Mouse (Mus musculus): ENCODE results near the gene Ndufa7.

DNA sequence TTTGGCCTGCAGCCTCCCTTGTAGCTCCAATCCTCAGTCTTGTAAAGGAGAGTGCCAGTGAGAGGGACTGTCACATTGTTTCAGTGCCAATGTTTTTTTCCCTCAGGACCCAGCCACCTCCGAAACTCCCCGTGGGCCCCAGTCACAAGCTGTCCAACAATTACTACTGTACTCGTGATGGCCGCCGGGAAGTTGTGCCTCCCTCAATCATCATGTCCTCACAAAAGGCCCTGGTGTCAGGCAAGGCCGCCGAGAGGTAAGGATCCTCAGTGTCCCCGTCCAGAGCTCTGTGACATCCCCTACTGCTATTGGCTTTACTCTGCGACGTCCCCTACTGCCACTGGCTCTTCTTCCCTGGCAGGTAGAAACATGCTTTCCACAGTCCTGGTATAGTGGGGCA lies 5.2 kb downstream of the Ndufa7 start:
- no peak for TF ChIP-seq POLR2A (IDR thresholded peaks at IDR 0.05; ENCODE audit: low read depth, low read length)
- no peak for TF ChIP-seq CTCF (IDR thresholded peaks at IDR 0.05; ENCODE audit: extremely low read depth, insufficient read depth, insufficient read length, insufficient replicate concordance)

All from spleen, adult 2 months (tissue).